Mouse (Mus musculus): ENCODE measurements around the gene Btbd17. TPM values are rescaled to one million over a fixed set of nuclear protein-coding genes. Genes with fewer than 3 reads are reported as not detected.

The Btbd17 gene
- 1.6 and 1.7 TPM in 2 replicates for total RNA-seq (2012; rRNA removed)

- Histone ChIP-seq H3K4me1 (ENCODE audit: control insufficient read depth in 2 of 2, insufficient read depth in 2 of 2, low read length in 2 of 2, poor library complexity in 1 of 2) (peaks cover 3 to 21% of the 10 kb centered on the region in 2 experiments; a peak in 2 of 4 replicates), H3K9me3 (ENCODE audit: control insufficient read depth, insufficient read depth, low read depth, low read length) (no peaks in the 10 kb centered on the region), H3K36me3 (ENCODE audit: control insufficient read depth, insufficient read depth, low read length, poor library complexity, severe bottlenecking) (no peaks in the 10 kb centered on the region), H3K4me3 (ENCODE audit: insufficient read depth in 1 of 2, low read depth in 1 of 2, low read length in 2 of 2, poor library complexity in 1 of 2, severe bottlenecking in 1 of 2) (peak within 1 kb of the TSS in 1 of 2 experiments; percentile 11; a peak in 1 of 4 replicates), H3K9ac (ENCODE audit: insufficient read depth, low read depth, low read length, poor library complexity, severe bottlenecking) (no peak within 1 kb of the TSS), H3K27ac (ENCODE audit: insufficient read depth, low read depth, low read length, poor library complexity, severe bottlenecking) (no peak within 1 kb of the TSS)
- in situ Hi-C loops (cut with MboI; ENCODE audit: low sequenced_read_pairs in 2 of 2, unreplicated experiment in 2 of 2), result no loop called here
- no peak for DNase-seq (ENCODE audit: low read depth, low spot score)
- TF ChIP-seq HCFC1 (IDR thresholded peaks at IDR 0.05; ENCODE audit: borderline replicate concordance, insufficient read depth, low read length) (no peak), ZNF384 (IDR thresholded peaks at IDR 0.05; ENCODE audit: low read depth, low read length) (no peak), MAFK (IDR thresholded peaks at IDR 0.05; ENCODE audit: insufficient read depth, low read depth, low read length) (no peak), CHD2 (IDR thresholded peaks at IDR 0.05; ENCODE audit: low read depth, low read length) (no peak), ZC3H11A (IDR thresholded peaks at IDR 0.05; ENCODE audit: borderline replicate concordance, low read depth, low read length) (no peak)
These were observed at the start of gene Btbd17 for GRCm38 (mm10) chr11:114795848-114796322. Btbd17 (minus strand) TSS chr11:114795945.

- no peaks in the 10 kb centered on the region for H3K36me3 ChIP-seq (ENCODE audit: control insufficient read depth, insufficient read depth, low read length, poor library complexity, severe bottlenecking)
- TF ChIP-seq MAFK (IDR thresholded peaks at IDR 0.05; ENCODE audit: insufficient read depth, low read depth, low read length) (no peak), ZNF384 (IDR thresholded peaks at IDR 0.05; ENCODE audit: low read depth, low read length) (no peak), CHD2 (IDR thresholded peaks at IDR 0.05; ENCODE audit: low read depth, low read length) (no peak), ZC3H11A (IDR thresholded peaks at IDR 0.05; ENCODE audit: borderline replicate concordance, low read depth, low read length) (no peak), HCFC1 (IDR thresholded peaks at IDR 0.05; ENCODE audit: borderline replicate concordance, insufficient read depth, low read length) (no peak)
- no peaks in the 10 kb centered on the region; the same call in 1 of the 2 replicates for H3K9me3 ChIP-seq (ENCODE audit: control insufficient read depth, insufficient read depth, low read depth, low read length)
- no peak overlapping the region for H3K27ac ChIP-seq (ENCODE audit: insufficient read depth, low read depth, low read length, poor library complexity, severe bottlenecking)
- no peak overlapping the region for H3K9ac ChIP-seq (ENCODE audit: insufficient read depth, low read depth, low read length, poor library complexity, severe bottlenecking)
- no peak for DNase-seq (ENCODE audit: low read depth, low spot score)
- peaks cover 9 to 22% of the 10 kb centered on the region in 2 experiments; a peak in 3 of 4 replicates for H3K4me1 ChIP-seq (ENCODE audit: control insufficient read depth in 2 of 2, insufficient read depth in 2 of 2, low read length in 2 of 2, poor library complexity in 1 of 2)
- 0 out of 4 replicates have a peak overlapping the region, but pooled peaks of 1 of the 2 experiments have one; percentile 49 for H3K4me3 ChIP-seq (ENCODE audit: insufficient read depth in 1 of 2, low read depth in 1 of 2, low read length in 2 of 2, poor library complexity in 1 of 2, severe bottlenecking in 1 of 2)
- in situ Hi-C loops (cut with MboI; ENCODE audit: low sequenced_read_pairs in 2 of 2, unreplicated experiment in 2 of 2), result no loop called here
These were observed 48.9 kb upstream of the Btbd17 start for GRCm38 (mm10) chr11:114844464-114845220.

GRCm38 (mm10) chr11:114843818-114844463 lies 48.2 kb upstream of the Btbd17 start:
- no peak for DNase-seq (ENCODE audit: low read depth, low spot score)
- no peaks in the 10 kb centered on the region; the same call in 1 of the 2 replicates for H3K9me3 ChIP-seq (ENCODE audit: control insufficient read depth, insufficient read depth, low read depth, low read length)
- H3K4me1 ChIP-seq (ENCODE audit: control insufficient read depth in 2 of 2, insufficient read depth in 2 of 2, low read length in 2 of 2, poor library complexity in 1 of 2), result peaks cover 9 to 20% of the 10 kb centered on the region in 2 experiments; a peak in 3 of 4 replicates
- in situ Hi-C loops (cut with MboI; ENCODE audit: low sequenced_read_pairs in 2 of 2, unreplicated experiment in 2 of 2), result no loop called here
- peak overlapping the region; percentile 13; the same call in 1 of the 2 replicates for H3K9ac ChIP-seq (ENCODE audit: insufficient read depth, low read depth, low read length, poor library complexity, severe bottlenecking)
- no peak for TF ChIP-seq CHD2 (IDR thresholded peaks at IDR 0.05; ENCODE audit: low read depth, low read length)
- no peak for TF ChIP-seq HCFC1 (IDR thresholded peaks at IDR 0.05; ENCODE audit: borderline replicate concordance, insufficient read depth, low read length)
- TF ChIP-seq MAFK (IDR thresholded peaks at IDR 0.05; ENCODE audit: insufficient read depth, low read depth, low read length), result no peak
- TF ChIP-seq ZNF384 (IDR thresholded peaks at IDR 0.05; ENCODE audit: low read depth, low read length), result no peak
- TF ChIP-seq ZC3H11A (IDR thresholded peaks at IDR 0.05; ENCODE audit: borderline replicate concordance, low read depth, low read length), result no peak
- no peak overlapping the region for H3K27ac ChIP-seq (ENCODE audit: insufficient read depth, low read depth, low read length, poor library complexity, severe bottlenecking)
- H3K4me3 ChIP-seq (ENCODE audit: insufficient read depth in 1 of 2, low read depth in 1 of 2, low read length in 2 of 2, poor library complexity in 1 of 2, severe bottlenecking in 1 of 2), result peak overlapping the region; percentile 2 to 49; a peak in 3 of 4 replicates
- H3K36me3 ChIP-seq (ENCODE audit: control insufficient read depth, insufficient read depth, low read length, poor library complexity, severe bottlenecking), result no peaks in the 10 kb centered on the region

GRCm38 (mm10) chr11:114833166-114833565 lies 37.4 kb upstream of the Btbd17 start:
- TF ChIP-seq CHD2 (IDR thresholded peaks at IDR 0.05; ENCODE audit: low read depth, low read length), result no peak
- TF ChIP-seq HCFC1 (IDR thresholded peaks at IDR 0.05; ENCODE audit: borderline replicate concordance, insufficient read depth, low read length), result no peak
- no peak for TF ChIP-seq ZC3H11A (IDR thresholded peaks at IDR 0.05; ENCODE audit: borderline replicate concordance, low read depth, low read length)
- TF ChIP-seq ZNF384 (IDR thresholded peaks at IDR 0.05; ENCODE audit: low read depth, low read length), result no peak
- TF ChIP-seq MAFK (IDR thresholded peaks at IDR 0.05; ENCODE audit: insufficient read depth, low read depth, low read length), result no peak
- Histone ChIP-seq H3K9ac (ENCODE audit: insufficient read depth, low read depth, low read length, poor library complexity, severe bottlenecking) (no peak overlapping the region), H3K4me3 (ENCODE audit: insufficient read depth in 1 of 2, low read depth in 1 of 2, low read length in 2 of 2, poor library complexity in 1 of 2, severe bottlenecking in 1 of 2) (no peak overlapping the region), H3K9me3 (ENCODE audit: control insufficient read depth, insufficient read depth, low read depth, low read length) (no peaks in the 10 kb centered on the region), H3K4me1 (ENCODE audit: control insufficient read depth in 2 of 2, insufficient read depth in 2 of 2, low read length in 2 of 2, poor library complexity in 1 of 2) (peaks cover 3 to 14% of the 10 kb centered on the region in 2 experiments; a peak in 3 of 4 replicates), H3K36me3 (ENCODE audit: control insufficient read depth, insufficient read depth, low read length, poor library complexity, severe bottlenecking) (no peaks in the 10 kb centered on the region), H3K27ac (ENCODE audit: insufficient read depth, low read depth, low read length, poor library complexity, severe bottlenecking) (no peak overlapping the region; the same call in 1 of the 2 replicates)
- in situ Hi-C loops (cut with MboI; ENCODE audit: low sequenced_read_pairs in 2 of 2, unreplicated experiment in 2 of 2), result no loop called here
- no peak for DNase-seq (ENCODE audit: low read depth, low spot score)

Data from ES-E14 (cell line).